Mouse (Mus musculus) ES-Bruce4 (cell line): ENCODE data around the gene Ccnjl.

ENCODE experiments used
- CTCF ChIP-seq: IDR thresholded peaks from one replicate; pipeline ENCODE4 v1.8.1; 2011; ENCODE audit warnings: low read depth, low read length
- EP300 ChIP-seq: IDR thresholded peaks from 2 replicates; pipeline ENCODE4 v1.6.1; 2011; ENCODE audit warnings: low read depth, low read length; ENCODE audit not compliant: insufficient read depth
- POLR2A ChIP-seq: IDR thresholded peaks from one replicate; pipeline ENCODE4 v1.8.1; 2011; ENCODE audit warnings: low read length; ENCODE audit not compliant: insufficient read depth

GRCm38 (mm10) chr11:43530043-43530442 lies 1.5 kb downstream of the Ccnjl start:
- TF ChIP-seq EP300, result 0 out of 2 replicates have a peak, but pooled peaks have one; percentile 23
- TF ChIP-seq POLR2A, result no peak
- TF ChIP-seq CTCF, result no peak
